Mouse (Mus musculus): ENCODE measurements around the gene Wdfy1. TPM values are rescaled to one million over a fixed set of nuclear protein-coding genes. Genes with fewer than 3 reads are reported as not detected.

Gene Wdfy1
- polyA plus RNA-seq (2012; rRNA removed) = 45.1 and 71.0 TPM in 2 replicates

DNA sequence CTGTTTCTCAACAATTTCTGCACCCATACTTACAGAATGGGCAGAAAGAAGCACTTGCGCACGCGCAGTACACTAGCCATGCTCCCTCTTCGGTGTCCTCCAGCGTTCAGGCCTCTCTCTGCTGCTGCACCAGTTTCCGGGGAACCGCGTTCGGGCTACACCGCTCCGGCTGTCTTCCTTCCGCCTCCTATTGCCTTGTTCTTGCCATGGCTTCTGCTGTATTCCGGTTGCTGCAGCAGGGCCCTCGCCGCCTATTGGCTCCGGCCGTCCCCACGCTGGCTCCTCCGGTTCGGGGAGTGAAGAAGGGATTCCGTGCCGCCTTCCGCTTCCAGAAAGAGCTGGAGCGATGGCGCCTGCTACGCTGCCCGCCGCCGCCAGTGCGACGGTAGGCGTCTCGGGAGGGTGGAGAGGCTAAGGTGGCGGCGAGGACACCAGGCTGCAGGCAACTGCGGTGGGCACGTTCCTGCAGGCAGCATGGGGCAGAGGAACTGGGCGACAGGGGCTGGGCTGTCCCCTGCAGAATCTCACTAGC lies at the start of gene Wdfy1, which contains the start of gene Mrpl44:
Gene Wdfy1 (minus strand): TSS at position 217 of the 532 bp plus-strand sequence.
Gene Mrpl44 (plus strand): TSS at position 92 of the 532 bp plus-strand sequence.
- peak; percentile 99 for DNase-seq (ENCODE audit: low read depth)
- TF ChIP-seq POLR2A (IDR thresholded peaks at IDR 0.05; ENCODE audit: borderline replicate concordance, extremely low read depth, insufficient read depth, insufficient read length, poor library complexity, severe bottlenecking) (peak; percentile 45; the same call in 1 of the 2 replicates), CTCF (IDR thresholded peaks at IDR 0.05; ENCODE audit: borderline replicate concordance, extremely low read depth, insufficient read depth, insufficient read length) (no peak)

DNA sequence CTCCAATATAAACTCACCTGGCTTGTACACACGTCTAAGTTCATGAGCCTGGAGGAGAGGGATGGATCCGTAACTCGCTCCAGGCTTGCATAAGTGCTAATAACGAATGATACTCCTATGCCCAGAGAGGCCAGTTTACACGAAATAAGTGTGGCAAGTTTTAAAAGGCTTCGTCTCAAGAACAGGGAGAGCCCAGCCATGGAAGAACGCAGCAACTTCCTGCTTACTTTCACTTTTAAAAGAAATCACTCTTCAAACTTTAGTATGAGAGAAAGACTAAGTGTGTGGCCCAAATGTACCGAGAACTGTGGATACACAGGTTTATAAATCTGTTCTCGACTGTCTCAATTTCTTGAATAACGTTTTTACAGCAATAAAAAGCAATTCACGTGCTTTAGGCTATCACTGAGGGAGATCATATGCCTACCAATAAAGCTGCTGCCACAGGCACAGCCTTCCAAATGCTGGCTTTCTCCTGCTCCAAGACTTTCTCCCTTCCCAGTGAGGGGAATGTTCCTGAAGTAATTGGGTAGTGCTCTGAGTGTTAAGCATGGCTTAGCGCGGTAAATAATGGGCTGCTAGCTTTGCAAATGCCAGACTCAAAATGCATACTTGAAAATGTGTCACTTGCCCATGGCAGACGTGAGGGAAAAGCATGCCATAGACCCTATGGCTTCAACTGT lies 48.1 kb upstream of the Wdfy1 start:
- no peak for TF ChIP-seq POLR2A (IDR thresholded peaks at IDR 0.05; ENCODE audit: borderline replicate concordance, extremely low read depth, insufficient read depth, insufficient read length, poor library complexity, severe bottlenecking)
- TF ChIP-seq CTCF (IDR thresholded peaks at IDR 0.05; ENCODE audit: borderline replicate concordance, extremely low read depth, insufficient read depth, insufficient read length) = no peak
- DNase-seq (ENCODE audit: low read depth) = peak; percentile 44

DNA sequence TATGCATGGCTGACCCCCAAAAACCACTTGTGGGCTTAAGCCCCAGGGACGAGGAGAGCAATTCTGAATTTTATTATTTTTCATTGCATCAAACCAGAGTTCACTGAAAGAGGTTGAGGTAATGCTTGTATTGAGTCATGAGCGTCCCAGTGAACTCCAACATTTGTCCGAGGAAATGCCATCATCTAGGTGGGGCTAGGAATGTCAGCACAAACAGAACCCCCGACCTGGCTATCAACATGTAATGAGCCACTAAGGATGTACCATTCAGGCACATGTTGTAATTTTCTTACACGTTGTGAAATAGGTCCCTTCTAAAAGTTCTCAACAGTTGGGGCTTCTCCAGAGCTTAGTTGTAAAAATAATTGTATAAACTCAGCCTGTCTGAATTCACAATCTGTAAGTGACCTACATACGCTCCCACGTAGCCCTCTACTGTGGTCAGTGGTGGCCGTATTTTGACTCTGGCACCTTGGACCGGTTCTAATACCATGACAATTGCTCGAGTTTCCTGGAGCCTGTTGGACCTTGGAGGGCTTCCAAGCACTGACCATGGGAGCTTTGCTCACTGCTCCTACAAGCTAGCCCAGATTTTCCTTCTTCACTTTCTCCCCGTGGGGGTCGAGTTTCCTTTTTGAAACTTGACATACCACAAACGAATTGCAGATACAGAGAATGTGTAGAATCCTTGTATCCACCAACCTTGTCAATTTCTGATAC lies 47.0 kb upstream of the Wdfy1 start:
- no peak for DNase-seq (ENCODE audit: low read depth)
- TF ChIP-seq POLR2A (IDR thresholded peaks at IDR 0.05; ENCODE audit: borderline replicate concordance, extremely low read depth, insufficient read depth, insufficient read length, poor library complexity, severe bottlenecking) (no peak), CTCF (IDR thresholded peaks at IDR 0.05; ENCODE audit: borderline replicate concordance, extremely low read depth, insufficient read depth, insufficient read length) (no peak)

DNA sequence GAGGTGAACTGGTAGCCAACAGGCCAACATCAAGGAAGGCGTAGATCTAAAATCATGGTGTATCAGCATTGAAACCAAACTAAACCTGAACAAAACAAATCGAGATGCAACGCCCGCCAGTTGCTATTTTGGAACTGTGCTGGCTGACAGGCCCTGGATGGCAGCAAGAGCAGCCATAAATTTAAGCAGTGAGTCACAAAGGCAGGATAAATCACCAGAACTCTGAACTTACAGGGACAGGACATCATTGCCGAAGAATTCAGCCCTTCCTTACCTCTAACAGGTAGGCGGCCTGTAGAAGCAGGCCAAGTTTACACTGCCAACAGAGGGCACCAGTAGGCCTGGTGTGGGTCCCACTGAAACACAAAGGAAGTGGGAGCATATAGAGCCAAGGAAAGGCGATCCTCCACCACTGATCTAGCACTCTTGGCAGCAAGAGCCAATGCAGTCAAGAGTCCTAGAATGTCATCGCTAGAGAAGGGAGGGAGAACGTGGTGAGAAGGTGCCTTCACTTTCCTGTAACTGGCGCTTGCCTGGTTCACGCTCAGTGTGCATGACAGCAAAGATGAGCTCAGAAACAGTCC lies 43.4 kb upstream of the Wdfy1 start:
- no peak for DNase-seq (ENCODE audit: low read depth)
- TF ChIP-seq POLR2A (IDR thresholded peaks at IDR 0.05; ENCODE audit: borderline replicate concordance, extremely low read depth, insufficient read depth, insufficient read length, poor library complexity, severe bottlenecking) (no peak), CTCF (IDR thresholded peaks at IDR 0.05; ENCODE audit: borderline replicate concordance, extremely low read depth, insufficient read depth, insufficient read length) (no peak)

DNA sequence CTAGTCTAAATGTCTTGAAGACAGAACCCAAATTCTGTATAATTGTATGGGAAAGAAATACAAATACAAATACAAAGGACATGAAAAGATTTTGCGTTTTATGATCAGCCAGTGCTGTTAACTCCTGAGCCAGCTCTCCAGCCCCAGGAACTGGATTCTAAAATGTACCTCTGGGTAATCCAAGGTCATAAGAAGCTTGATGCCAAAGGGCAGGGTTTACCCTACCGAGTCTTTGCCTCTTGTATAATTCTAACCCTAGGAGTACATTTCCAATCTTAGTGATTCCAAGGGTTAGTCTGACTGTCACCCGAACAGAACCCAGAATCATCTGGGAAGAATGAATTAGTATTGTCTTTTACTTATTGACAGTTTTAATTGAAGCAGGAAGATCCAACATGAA lies 39.5 kb upstream of the Wdfy1 start:
- TF ChIP-seq POLR2A (IDR thresholded peaks at IDR 0.05; ENCODE audit: borderline replicate concordance, extremely low read depth, insufficient read depth, insufficient read length, poor library complexity, severe bottlenecking) = no peak
- no peak for TF ChIP-seq CTCF (IDR thresholded peaks at IDR 0.05; ENCODE audit: borderline replicate concordance, extremely low read depth, insufficient read depth, insufficient read length)
- DNase-seq (ENCODE audit: low read depth) = no peak

DNA sequence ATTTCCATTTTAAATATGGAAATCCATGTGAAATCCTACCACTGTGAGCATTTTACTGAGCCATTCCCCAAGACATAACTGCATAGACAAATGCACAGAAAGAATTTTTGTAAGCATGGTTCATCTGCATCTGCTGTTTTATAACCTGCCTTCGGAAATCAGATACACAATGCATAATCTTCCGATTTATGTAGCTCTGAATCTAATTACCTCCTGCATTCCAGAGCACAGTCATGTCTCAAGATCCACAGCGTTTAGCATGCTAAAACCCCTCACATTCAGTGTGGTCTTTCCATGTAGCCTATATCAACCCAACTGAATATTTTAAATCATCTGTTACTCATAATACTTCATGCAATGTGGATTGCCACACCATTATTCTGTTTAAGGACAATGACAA lies 33.5 kb upstream of the Wdfy1 start:
- DNase-seq (ENCODE audit: low read depth) = no peak
- TF ChIP-seq CTCF (IDR thresholded peaks at IDR 0.05; ENCODE audit: borderline replicate concordance, extremely low read depth, insufficient read depth, insufficient read length) (no peak), POLR2A (IDR thresholded peaks at IDR 0.05; ENCODE audit: borderline replicate concordance, extremely low read depth, insufficient read depth, insufficient read length, poor library complexity, severe bottlenecking) (no peak)

DNA sequence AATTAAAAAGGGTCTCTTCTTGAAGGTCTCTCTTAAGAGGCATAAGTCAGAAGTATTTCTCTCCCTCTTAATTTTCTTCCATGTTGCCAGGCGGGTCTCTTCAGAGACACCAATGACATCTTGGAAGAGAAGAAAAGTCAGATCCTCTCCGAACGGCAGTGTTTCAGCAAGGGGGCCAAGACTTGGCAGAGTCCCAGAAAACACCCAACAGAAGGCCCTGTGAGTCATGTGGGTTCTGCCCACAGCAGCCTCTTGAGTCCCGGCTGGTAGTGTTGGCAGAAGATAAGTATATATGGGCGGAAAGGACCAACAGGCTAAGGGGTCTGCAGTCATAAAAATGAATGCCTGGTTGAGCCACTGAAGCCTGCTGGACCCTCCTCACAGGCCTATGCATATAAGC lies 30.9 kb upstream of the Wdfy1 start:
- DNase-seq (ENCODE audit: low read depth) = peak; percentile 42
- TF ChIP-seq POLR2A (IDR thresholded peaks at IDR 0.05; ENCODE audit: borderline replicate concordance, extremely low read depth, insufficient read depth, insufficient read length, poor library complexity, severe bottlenecking) = no peak
- TF ChIP-seq CTCF (IDR thresholded peaks at IDR 0.05; ENCODE audit: borderline replicate concordance, extremely low read depth, insufficient read depth, insufficient read length) = no peak

DNA sequence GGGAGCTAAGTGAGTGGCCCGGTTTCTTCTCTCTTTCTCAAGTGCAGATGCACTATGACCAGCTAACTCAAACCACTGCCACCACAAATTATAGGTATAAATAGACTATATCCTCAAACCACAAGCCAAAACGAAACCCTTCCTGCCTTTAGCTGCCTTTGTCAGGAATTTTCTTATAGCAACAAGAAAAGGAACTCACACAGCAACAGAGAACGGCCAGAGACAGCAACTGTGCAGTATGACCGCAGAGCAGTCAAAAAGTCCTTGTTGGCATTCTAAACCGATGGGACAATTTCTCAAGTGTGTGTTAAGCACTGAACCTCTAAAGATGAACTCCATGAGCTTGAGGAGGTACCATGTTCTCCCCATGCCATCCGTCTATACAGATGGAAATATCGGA lies 27.7 kb upstream of the Wdfy1 start:
- DNase-seq (ENCODE audit: low read depth) = no peak
- TF ChIP-seq POLR2A (IDR thresholded peaks at IDR 0.05; ENCODE audit: borderline replicate concordance, extremely low read depth, insufficient read depth, insufficient read length, poor library complexity, severe bottlenecking) (no peak), CTCF (IDR thresholded peaks at IDR 0.05; ENCODE audit: borderline replicate concordance, extremely low read depth, insufficient read depth, insufficient read length) (no peak)

DNA sequence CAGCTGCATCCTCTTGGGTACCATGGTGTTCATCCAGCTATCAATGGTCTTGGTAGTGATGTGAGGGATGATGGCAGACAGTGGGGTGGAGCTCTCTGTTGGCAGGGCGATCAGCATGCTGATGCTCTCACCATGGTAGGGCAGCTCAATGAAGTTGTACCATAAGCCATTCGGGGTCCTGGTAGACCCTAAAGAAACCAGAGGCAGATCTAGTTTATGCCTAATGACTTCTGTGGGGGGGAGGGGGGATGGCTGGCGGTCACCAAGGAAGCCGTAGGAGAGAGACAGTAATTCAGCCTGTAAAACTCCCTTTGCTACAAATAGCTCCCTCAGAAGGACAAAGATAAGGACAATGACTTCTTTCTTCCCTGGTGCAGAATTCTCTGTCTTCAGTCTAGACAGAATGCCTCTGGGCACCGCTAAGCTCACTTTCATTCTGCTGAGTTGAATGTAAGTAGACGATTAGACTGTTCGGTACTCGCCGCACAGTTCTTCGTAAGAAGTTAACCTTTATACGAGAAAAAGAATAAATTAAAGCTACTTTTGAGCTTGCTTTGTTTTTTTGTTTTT lies 27.0 kb upstream of the Wdfy1 start:
- TF ChIP-seq CTCF (IDR thresholded peaks at IDR 0.05; ENCODE audit: borderline replicate concordance, extremely low read depth, insufficient read depth, insufficient read length) (no peak), POLR2A (IDR thresholded peaks at IDR 0.05; ENCODE audit: borderline replicate concordance, extremely low read depth, insufficient read depth, insufficient read length, poor library complexity, severe bottlenecking) (no peak)
- peak; percentile 55 for DNase-seq (ENCODE audit: low read depth)

DNA sequence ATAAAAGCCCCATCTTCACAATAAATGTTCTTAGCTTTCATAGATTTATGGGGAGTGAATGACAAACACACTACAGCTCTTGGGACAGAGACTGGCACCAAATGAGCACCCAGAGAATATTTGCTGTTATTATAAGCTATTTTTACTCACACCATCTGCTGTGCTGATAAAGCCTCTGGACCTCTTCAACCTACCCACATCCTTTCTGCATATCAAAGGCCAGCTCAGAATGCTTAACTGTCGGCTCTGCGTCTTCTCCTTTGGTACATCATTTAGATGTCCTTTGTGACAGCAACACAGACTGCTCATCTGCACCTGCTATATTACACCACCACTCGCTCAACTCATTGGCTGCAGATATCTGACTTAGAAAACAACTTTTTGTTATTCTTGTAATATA lies 21.1 kb upstream of the Wdfy1 start:
- TF ChIP-seq CTCF (IDR thresholded peaks at IDR 0.05; ENCODE audit: borderline replicate concordance, extremely low read depth, insufficient read depth, insufficient read length) (no peak), POLR2A (IDR thresholded peaks at IDR 0.05; ENCODE audit: borderline replicate concordance, extremely low read depth, insufficient read depth, insufficient read length, poor library complexity, severe bottlenecking) (no peak)
- no peak for DNase-seq (ENCODE audit: low read depth)

Data from brain, embryonic 14.5 days (tissue).